Mouse (Mus musculus): ENCODE data around the gene Gatd1.

DNA sequence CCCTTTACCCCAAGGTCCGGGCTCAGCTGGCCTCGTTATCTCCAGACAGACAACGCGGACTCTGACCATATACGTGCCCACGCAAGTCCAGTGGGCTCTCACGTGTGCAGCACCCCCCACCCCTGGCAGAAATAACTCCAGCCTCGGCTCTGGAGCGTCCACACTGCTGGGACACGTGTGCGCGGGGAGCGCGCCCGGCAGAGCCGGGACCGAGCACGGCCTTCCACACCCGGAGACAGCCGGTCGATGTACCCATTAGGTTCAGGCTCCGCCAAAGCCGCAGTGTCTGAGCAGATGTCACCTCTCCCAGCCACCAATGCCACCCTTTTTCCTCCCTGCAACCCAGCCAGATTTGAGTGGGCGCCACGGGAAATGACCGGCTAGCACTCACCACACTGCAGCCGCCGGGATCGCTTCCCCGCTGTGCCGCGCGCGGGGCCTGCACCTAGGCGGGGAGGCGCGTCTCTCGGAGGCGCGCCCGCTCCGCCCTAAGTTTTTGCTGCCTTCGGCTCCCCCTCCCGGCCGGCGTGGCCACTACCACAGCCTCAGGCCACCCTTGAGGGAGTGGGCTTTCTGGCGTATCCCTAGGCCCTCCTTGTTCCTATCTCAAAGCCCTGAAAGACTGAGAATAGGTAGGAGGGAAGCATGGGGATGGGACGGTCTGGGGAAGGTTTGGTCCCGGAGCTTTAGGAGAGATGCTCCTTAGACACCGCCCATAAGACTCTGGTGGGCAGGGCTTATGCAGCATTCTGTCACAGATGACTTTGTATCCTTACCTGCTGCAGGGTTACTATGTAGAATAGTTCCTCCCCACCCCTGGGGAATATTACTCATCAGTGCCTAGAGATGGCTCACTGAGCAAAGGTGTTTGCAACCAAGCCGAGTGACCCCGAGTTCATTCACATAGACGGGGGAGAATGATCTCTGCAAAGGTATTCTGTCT, 23.5 kb upstream of the Gatd1 start, which contains the start of gene Slc25a22:
- TF ChIP-seq POLR2A (IDR thresholded peaks at IDR 0.05; ENCODE audit: insufficient read depth, low read length) = no peak
- peak; percentile 53 for TF ChIP-seq CTCF (IDR thresholded peaks at IDR 0.05; ENCODE audit: low read depth, low read length)
- TF ChIP-seq EP300 (IDR thresholded peaks at IDR 0.05; ENCODE audit: insufficient read depth, low read depth, low read length) = no peak
